Mouse (Mus musculus): ENCODE data around the gene Zfp654. TPM values are rescaled to one million over a fixed set of nuclear protein-coding genes. Genes with fewer than 3 reads are reported as not detected.

Gene Zfp654
- total RNA-seq, 2 experiments from 2014 or later: 6.9 to 7.3 TPM

DNA sequence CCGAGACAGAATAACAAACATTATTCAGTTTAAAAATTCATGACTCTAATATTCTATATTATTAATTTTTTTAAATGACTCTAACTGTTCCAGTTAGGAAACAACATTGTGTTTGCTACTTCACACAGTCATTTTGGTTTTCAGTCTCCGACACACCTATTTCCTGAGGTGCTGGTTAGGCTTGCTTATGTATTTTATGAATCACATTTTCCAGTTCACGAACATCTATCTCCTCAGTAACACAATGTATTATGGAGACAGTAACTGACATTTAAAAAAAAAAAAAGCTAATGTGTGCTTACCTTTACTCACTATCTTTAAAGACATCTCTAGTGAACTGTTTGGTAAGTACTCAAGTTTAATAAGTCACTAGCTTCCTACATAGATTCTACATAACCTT, 61.7 kb downstream of the Zfp654 start:
- intact Hi-C loops (cut with DNase I; ENCODE audit: low total_unique reads): no loop called here
- no peak for DNase-seq

DNA sequence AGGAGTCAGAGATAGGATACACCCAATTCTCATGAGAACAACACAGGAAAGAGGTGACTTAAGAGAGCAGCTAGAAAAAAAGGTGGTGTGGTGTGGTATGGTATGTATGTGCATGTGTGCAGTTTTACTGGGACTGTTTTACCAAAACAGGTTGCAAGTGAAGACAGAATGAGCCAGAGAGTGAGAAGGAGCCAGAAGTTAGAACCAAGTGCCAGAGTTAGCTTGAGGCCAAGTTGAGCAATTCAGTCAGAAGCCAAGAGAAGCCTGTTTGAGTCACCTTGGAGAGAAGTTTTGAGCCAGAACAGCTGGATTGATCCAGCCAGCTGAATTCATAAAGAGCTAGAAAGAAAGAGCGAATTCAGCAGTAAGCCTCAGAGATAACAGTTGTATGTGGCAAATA, 75.9 kb downstream of the Zfp654 start:
- intact Hi-C loops (cut with DNase I; ENCODE audit: low total_unique reads): loop anchor here (10.0 kb wide), 1 partner anchor 79 kb away; the partner anchor contains the start of genes Cggbp1 and Zfp654

GRCm38 (mm10) chr16:64771431-64771818, 80.0 kb downstream of the Zfp654 start:
- intact Hi-C loops (cut with DNase I; ENCODE audit: low total_unique reads): loop anchor here (10.0 kb wide), 1 partner anchor 83 kb away; the partner anchor contains the start of genes Cggbp1 and Zfp654
- DNase-seq: no peak

More for the DNA sequence above, 75.9 kb downstream of the Zfp654 start:
- no peak for DNase-seq

DNA sequence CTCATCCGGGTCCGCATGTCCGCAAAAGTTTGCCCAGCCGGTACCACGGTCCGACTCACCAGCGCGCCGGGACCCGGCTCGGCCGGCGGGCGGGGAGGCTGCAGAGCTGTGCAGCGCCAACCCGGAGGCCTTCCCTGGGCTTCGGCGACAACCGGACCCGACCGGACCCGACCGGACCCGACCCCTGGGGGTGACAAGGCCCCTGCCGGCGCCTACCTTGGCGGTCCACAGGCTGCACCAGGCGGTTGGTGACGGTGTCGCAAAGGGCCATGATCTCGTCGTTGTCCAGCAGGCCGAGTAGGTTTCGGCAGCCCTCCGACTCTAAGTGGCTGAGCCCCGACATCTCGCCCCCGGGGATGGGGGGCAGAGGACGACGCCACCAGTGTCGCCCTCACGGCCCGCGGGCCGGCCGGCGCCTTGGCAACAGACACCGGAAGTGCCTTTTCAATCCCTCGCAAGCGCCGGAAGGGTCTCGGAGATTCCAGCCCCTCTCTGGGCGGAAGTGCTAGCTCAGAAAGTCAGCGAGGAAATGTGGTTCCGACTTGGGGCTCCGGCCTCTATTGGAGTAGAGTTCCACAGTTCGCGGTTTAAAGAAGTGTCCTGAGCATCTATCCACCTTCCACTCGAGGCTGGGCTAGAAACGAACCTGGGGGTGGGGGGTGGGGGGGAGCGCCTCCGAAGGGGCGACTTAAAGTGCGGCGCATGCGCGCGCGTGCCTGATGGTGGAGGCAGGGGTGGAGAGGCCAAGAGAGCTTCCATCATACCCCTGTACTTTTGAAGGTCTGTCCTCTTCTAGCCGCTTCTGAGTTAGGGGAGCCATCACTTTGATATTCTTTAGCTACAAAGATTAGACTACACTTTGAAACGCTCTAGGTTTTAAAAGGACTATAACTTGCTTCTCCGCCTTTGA, 80.7 kb downstream of the Zfp654 start, which contains the start of gene 4930453N24Rik:
TSS of gene 4930453N24Rik (minus strand) at position 641 of the 910 bp plus-strand sequence.
- peak; percentile 89 for DNase-seq
- intact Hi-C loops (cut with DNase I; ENCODE audit: low total_unique reads): loop anchor here (10.0 kb wide), 1 partner anchor 84 kb away; the partner anchor contains the start of genes Cggbp1 and Zfp654

GRCm38 (mm10) chr16:64766696-64767300, 84.7 kb downstream of the Zfp654 start:
- intact Hi-C loops (cut with DNase I; ENCODE audit: low total_unique reads): no loop called here
- no peak for DNase-seq

- intact Hi-C loops (cut with DNase I; ENCODE audit: low total_unique reads): no loop called here
- no peak for DNase-seq
These were observed 92.2 kb downstream of the Zfp654 start for GRCm38 (mm10) chr16:64759245-64759626.

- DNase-seq: no peak
- intact Hi-C loops (cut with DNase I; ENCODE audit: low total_unique reads): no loop called here
These were observed 92.7 kb downstream of the Zfp654 start for GRCm38 (mm10) chr16:64758561-64759244.

DNA sequence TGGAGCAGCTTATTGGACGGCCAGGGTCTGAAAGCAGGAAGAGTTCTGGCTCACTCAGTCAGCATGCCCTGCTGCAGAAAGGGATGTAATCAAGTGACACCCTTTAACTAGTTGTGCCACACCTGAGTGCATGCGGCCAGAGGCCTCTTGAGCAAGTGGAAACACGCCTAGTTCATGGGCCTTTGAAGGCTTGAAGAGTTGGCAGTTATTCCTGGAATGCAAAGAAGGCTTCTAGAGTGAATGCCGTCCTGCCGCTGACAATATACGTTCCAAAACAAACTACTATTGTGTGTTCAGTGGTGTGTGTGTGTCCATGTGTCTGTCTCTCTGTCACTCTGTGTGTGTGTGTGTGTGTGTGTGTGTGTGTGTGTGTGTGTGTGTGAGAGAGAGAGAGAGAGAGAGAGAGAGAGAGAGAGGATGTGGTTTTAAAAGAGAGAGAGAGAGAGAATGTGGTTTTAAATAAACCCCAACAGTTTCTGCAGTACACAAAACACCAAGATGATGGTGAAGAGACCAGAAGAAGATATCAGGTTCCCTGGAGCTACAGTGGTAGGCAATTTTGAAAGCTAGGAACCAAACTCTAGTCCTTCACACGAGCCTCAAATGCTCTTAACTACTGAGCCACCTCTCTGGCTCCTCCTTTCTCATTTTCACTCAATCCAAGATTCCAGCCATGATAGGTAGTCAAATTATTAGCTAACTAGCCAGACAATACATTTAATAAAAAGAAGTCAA, 93.6 kb downstream of the Zfp654 start:
- intact Hi-C loops (cut with DNase I; ENCODE audit: low total_unique reads): no loop called here
- no peak for DNase-seq

- no peak for DNase-seq
- intact Hi-C loops (cut with DNase I; ENCODE audit: low total_unique reads): no loop called here
These were observed 95.1 kb downstream of the Zfp654 start for GRCm38 (mm10) chr16:64756321-64756720.

GRCm38 (mm10) chr16:64754743-64755139, 96.7 kb downstream of the Zfp654 start:
- intact Hi-C loops (cut with DNase I; ENCODE audit: low total_unique reads): no loop called here
- no peak for DNase-seq

- intact Hi-C loops (cut with DNase I; ENCODE audit: low total_unique reads): no loop called here
- DNase-seq: no peak
These were observed 97.3 kb downstream of the Zfp654 start for GRCm38 (mm10) chr16:64753990-64754742.

GRCm38 (mm10) chr16:64748237-64748636, 103.2 kb downstream of the Zfp654 start:
- peak; percentile 59 for DNase-seq
- intact Hi-C loops (cut with DNase I; ENCODE audit: low total_unique reads): loop anchor here (10.0 kb wide), 2 partner anchors 873 to 1803 kb away; no protein-coding TSS in a partner anchor

DNA sequence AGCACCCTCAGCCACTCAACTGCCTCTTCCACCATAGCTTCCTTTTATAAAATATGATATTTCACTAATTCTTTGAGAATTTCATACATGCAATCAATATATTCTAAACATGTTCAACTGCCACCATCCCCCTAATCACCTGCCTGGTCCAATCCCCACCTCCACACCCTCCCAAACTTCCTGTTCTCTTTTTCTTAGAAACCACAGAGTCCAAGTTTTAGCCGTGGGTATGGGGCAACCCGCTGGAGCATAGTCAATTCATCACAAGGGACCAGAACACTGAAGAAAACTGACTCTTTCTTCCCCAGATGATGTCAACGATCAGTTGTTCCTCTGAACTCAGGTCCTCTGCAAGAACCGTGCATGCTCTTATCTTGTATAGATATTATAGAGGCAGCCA, 106.4 kb downstream of the Zfp654 start:
- intact Hi-C loops (cut with DNase I; ENCODE audit: low total_unique reads): loop anchor here (10.0 kb wide), 2 partner anchors 870 to 1800 kb away; no protein-coding TSS in a partner anchor

GRCm38 (mm10) chr16:64737289-64737688, 114.2 kb downstream of the Zfp654 start:
- DNase-seq: no peak
- intact Hi-C loops (cut with DNase I; ENCODE audit: low total_unique reads): no loop called here

More for the DNA sequence above, 106.4 kb downstream of the Zfp654 start:
- no peak for DNase-seq

Other genes with a start within 250 kb of the Zfp654 start
- gene Csnka2ip, start 249.2 kb downstream of the Zfp654 start, total RNA-seq (2021): not detected
- 10 to 100 TPM; 24.0 to 26.0 TPM for gene 4930453N24Rik, start 80.5 kb downstream of the Zfp654 start, total RNA-seq (2021)
- 10 to 100 TPM; 30.9 to 31.5 TPM for gene Cggbp1, start 344 bp upstream of the Zfp654 start, total RNA-seq (2021)

All from gastrocnemius, postnatal 14 days (tissue).